Mouse (Mus musculus): ENCODE results near the gene Ralgps1. TPM values are rescaled to one million over a fixed set of nuclear protein-coding genes. Genes with fewer than 3 reads are reported as not detected.

Ralgps1 gene
- polyA plus RNA-seq, 1 experiment from 2014 or later, result 1.8 TPM

- TF ChIP-seq CTCF (IDR thresholded peaks at IDR 0.05) (no peak), EP300 (IDR thresholded peaks at IDR 0.05) (no peak)
- no peak overlapping the region for H3K4me2 ChIP-seq (replicated peaks; ENCODE audit: low read depth, low read length)
- no peaks in the 10 kb centered on the region for H3K36me3 ChIP-seq (ENCODE audit: insufficient read depth, low read length)
- no peak overlapping the region for H3K9ac ChIP-seq (replicated peaks; ENCODE audit: low read depth)
- no peaks in the 10 kb centered on the region for H3K27me3 ChIP-seq (replicated peaks; ENCODE audit: insufficient read depth, low read length)
- H3K27ac ChIP-seq (ENCODE audit: low read length), result no peak overlapping the region
- ATAC-seq, result peak; percentile 30; the same call in 1 of the 2 replicates
- H3K4me1 ChIP-seq (ENCODE audit: insufficient read depth, low read depth, low read length), result no peaks in the 10 kb centered on the region
- peak; percentile 13 for DNase-seq (ENCODE audit: low spot score)
- H3K9me3 ChIP-seq (ENCODE audit: low read length), result no peaks in the 10 kb centered on the region
- H3K4me3 ChIP-seq (ENCODE audit: low read depth, low read length), result no peak overlapping the region
- WGBS, result 55% methylated on average over 4 of the region's 4 CpGs
Measured at GRCm38 (mm10) chr2:33253572-33254190, 117.6 kb downstream of the Ralgps1 start.

- no peak overlapping the region for H3K4me2 ChIP-seq (replicated peaks; ENCODE audit: low read depth, low read length)
- no peak overlapping the region for H3K9ac ChIP-seq (replicated peaks; ENCODE audit: low read depth)
- no peaks in the 10 kb centered on the region for H3K36me3 ChIP-seq (ENCODE audit: insufficient read depth, low read length)
- DNase-seq (ENCODE audit: low spot score), result no peak
- H3K4me3 ChIP-seq (ENCODE audit: low read depth, low read length), result no peak overlapping the region
- WGBS, result 83% methylated on average over 6 of the region's 6 CpGs
- no peak for TF ChIP-seq EP300 (IDR thresholded peaks at IDR 0.05)
- no peak for TF ChIP-seq CTCF (IDR thresholded peaks at IDR 0.05)
- H3K27me3 ChIP-seq (replicated peaks; ENCODE audit: insufficient read depth, low read length), result no peaks in the 10 kb centered on the region
- H3K4me1 ChIP-seq (ENCODE audit: insufficient read depth, low read depth, low read length), result no peaks in the 10 kb centered on the region
- no peak overlapping the region for H3K27ac ChIP-seq (ENCODE audit: low read length)
- ATAC-seq, result no peak
- no peaks in the 10 kb centered on the region for H3K9me3 ChIP-seq (ENCODE audit: low read length)
Measured at GRCm38 (mm10) chr2:33252751-33253150, 118.5 kb downstream of the Ralgps1 start.

GRCm38 (mm10) chr2:33249922-33250633, 121.2 kb downstream of the Ralgps1 start:
- Histone ChIP-seq H3K4me3 (ENCODE audit: low read depth, low read length) (no peak overlapping the region), H3K9me3 (ENCODE audit: low read length) (no peaks in the 10 kb centered on the region), H3K9ac (replicated peaks; ENCODE audit: low read depth) (no peak overlapping the region), H3K4me2 (replicated peaks; ENCODE audit: low read depth, low read length) (no peak overlapping the region), H3K4me1 (ENCODE audit: insufficient read depth, low read depth, low read length) (no peaks in the 10 kb centered on the region), H3K27ac (ENCODE audit: low read length) (no peak overlapping the region), H3K27me3 (replicated peaks; ENCODE audit: insufficient read depth, low read length) (no peaks in the 10 kb centered on the region), H3K36me3 (ENCODE audit: insufficient read depth, low read length) (no peaks in the 10 kb centered on the region)
- DNase-seq (ENCODE audit: low spot score), result no peak
- WGBS, result 49% methylated on average over 3 of the region's 3 CpGs
- TF ChIP-seq CTCF (IDR thresholded peaks at IDR 0.05), result no peak
- no peak for TF ChIP-seq EP300 (IDR thresholded peaks at IDR 0.05)
- ATAC-seq, result no peak

- ATAC-seq (no peak), DNase-seq (ENCODE audit: low spot score) (no peak)
- Histone ChIP-seq H3K4me2 (replicated peaks; ENCODE audit: low read depth, low read length) (no peak overlapping the region), H3K27ac (ENCODE audit: low read length) (no peak overlapping the region), H3K9me3 (ENCODE audit: low read length) (no peaks in the 10 kb centered on the region), H3K9ac (replicated peaks; ENCODE audit: low read depth) (no peak overlapping the region), H3K4me1 (ENCODE audit: insufficient read depth, low read depth, low read length) (no peaks in the 10 kb centered on the region), H3K4me3 (ENCODE audit: low read depth, low read length) (no peak overlapping the region), H3K27me3 (replicated peaks; ENCODE audit: insufficient read depth, low read length) (no peaks in the 10 kb centered on the region), H3K36me3 (ENCODE audit: insufficient read depth, low read length) (no peaks in the 10 kb centered on the region)
- 65% methylated on average over 7 of the region's 7 CpGs for WGBS
- TF ChIP-seq CTCF (IDR thresholded peaks at IDR 0.05) (no peak), EP300 (IDR thresholded peaks at IDR 0.05) (no peak)
Measured at GRCm38 (mm10) chr2:33248549-33248948, 122.7 kb downstream of the Ralgps1 start.

GRCm38 (mm10) chr2:33246841-33247240, 124.4 kb downstream of the Ralgps1 start:
- Histone ChIP-seq H3K4me2 (replicated peaks; ENCODE audit: low read depth, low read length) (no peak overlapping the region), H3K36me3 (ENCODE audit: insufficient read depth, low read length) (no peaks in the 10 kb centered on the region), H3K27ac (ENCODE audit: low read length) (no peak overlapping the region), H3K27me3 (replicated peaks; ENCODE audit: insufficient read depth, low read length) (no peaks in the 10 kb centered on the region), H3K9me3 (ENCODE audit: low read length) (no peaks in the 10 kb centered on the region), H3K4me1 (ENCODE audit: insufficient read depth, low read depth, low read length) (no peaks in the 10 kb centered on the region), H3K4me3 (ENCODE audit: low read depth, low read length) (no peak overlapping the region), H3K9ac (replicated peaks; ENCODE audit: low read depth) (no peak overlapping the region)
- TF ChIP-seq CTCF (IDR thresholded peaks at IDR 0.05) (no peak), EP300 (IDR thresholded peaks at IDR 0.05) (no peak)
- no peak for DNase-seq (ENCODE audit: low spot score)
- 81% methylated on average over 5 of the region's 5 CpGs for WGBS
- no peak for ATAC-seq

- no peaks in the 10 kb centered on the region for H3K36me3 ChIP-seq (ENCODE audit: insufficient read depth, low read length)
- ATAC-seq (no peak; the same call in 1 of the 2 replicates), DNase-seq (ENCODE audit: low spot score) (no peak)
- H3K9ac ChIP-seq (replicated peaks; ENCODE audit: low read depth), result no peak overlapping the region
- H3K4me3 ChIP-seq (ENCODE audit: low read depth, low read length), result no peak overlapping the region
- no peaks in the 10 kb centered on the region for H3K4me1 ChIP-seq (ENCODE audit: insufficient read depth, low read depth, low read length)
- no peak overlapping the region for H3K27ac ChIP-seq (ENCODE audit: low read length)
- no peaks in the 10 kb centered on the region for H3K9me3 ChIP-seq (ENCODE audit: low read length)
- H3K27me3 ChIP-seq (replicated peaks; ENCODE audit: insufficient read depth, low read length), result no peaks in the 10 kb centered on the region
- no peak overlapping the region for H3K4me2 ChIP-seq (replicated peaks; ENCODE audit: low read depth, low read length)
- TF ChIP-seq CTCF (IDR thresholded peaks at IDR 0.05) (peak; percentile 18), EP300 (IDR thresholded peaks at IDR 0.05) (no peak)
Measured at GRCm38 (mm10) chr2:33245350-33245749, 125.9 kb downstream of the Ralgps1 start.
